Mouse (Mus musculus) left cerebral cortex, postnatal 14 days (tissue): Measurements from ENCODE around the gene Vmn1r200. TPM values are rescaled to one million over a fixed set of nuclear protein-coding genes. Genes with fewer than 3 reads are reported as not detected.
"Not testable (repeated sequence)": the region's sequence is repeated elsewhere in the genome, so short reads cannot be mapped to it uniquely, and the experiment has no call there.

Experiments
- DNase-seq, 2 experiments: peaks; one replicate each; pipeline ENCODE4 v3.0.0; 2021 to 2022; ENCODE audit warnings: low spot score in 2 of 2, mixed read lengths in 1 of 2
- intact Hi-C: fragments of 180-260 bp; cut with DNase I; formaldehyde crosslinking; loops from one replicate; pipeline ENCODE4 v1.15.1; 2025
- long read RNA-seq, 2 experiments: library from polyadenylated mRNA; stranded (forward); transcript quantifications; one replicate each; pipeline ENCODE4 v2.0.0; 2021
- total RNA-seq, 2 experiments: library from RNA; stranded (reverse); gene quantifications; 2 replicates each; pipeline ENCODE4 v1.2.3; 2021

Vmn1r200 gene
- not detected for total RNA-seq
- long read RNA-seq, experiment 1, result 0 reads
- long read RNA-seq, experiment 2, result 0 reads

DNA sequence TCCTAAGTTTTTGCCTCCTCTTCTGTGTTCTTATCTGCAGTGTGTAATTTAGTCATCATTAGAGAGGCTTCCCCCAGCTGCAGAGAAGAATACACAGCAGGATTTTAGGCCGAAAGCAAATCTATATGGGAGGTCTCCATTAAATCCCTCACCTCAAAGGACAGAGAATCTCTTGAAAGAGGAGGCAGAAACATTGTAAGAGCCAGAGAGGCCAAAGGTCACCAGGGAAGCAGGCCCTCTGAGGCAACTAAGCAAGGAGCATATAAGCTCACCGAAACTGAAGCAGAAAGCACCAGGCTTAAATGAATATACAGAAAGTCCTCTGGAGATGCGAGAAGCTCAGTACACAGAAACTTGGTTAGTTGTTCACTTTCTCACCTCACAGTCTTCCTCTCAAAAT is at the start of gene Vmn1r200:
Gene Vmn1r200, plus strand, starts transcription at position 301 of the 400 bp plus-strand sequence.
- no peak for DNase-seq
- intact Hi-C loops, result no loop called here

DNA sequence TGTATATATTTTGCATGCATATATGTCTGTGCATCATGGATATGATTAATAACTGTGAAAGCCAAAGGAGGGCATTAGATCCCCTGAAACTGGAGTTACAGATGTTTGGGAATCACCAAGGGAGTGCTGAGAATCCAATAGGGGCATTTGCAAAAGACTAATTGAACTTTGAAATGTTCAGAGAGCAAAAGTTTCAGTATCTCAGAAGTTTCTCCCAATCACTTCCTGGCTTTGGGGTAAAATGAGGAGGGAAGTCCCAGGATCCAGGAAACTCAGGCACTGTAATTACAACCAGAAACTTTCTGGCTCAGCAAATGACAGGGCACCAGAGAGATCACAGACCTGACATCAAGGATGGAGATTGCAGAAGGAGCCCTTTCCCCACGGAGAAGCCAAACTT is 40.1 kb upstream of the Vmn1r200 start, which contains the start of gene Vmn1r198:
Gene Vmn1r198, plus strand, starts transcription at position 301 of the 400 bp plus-strand sequence.
- intact Hi-C loops, result no loop called here
- DNase-seq, result no peak

DNA sequence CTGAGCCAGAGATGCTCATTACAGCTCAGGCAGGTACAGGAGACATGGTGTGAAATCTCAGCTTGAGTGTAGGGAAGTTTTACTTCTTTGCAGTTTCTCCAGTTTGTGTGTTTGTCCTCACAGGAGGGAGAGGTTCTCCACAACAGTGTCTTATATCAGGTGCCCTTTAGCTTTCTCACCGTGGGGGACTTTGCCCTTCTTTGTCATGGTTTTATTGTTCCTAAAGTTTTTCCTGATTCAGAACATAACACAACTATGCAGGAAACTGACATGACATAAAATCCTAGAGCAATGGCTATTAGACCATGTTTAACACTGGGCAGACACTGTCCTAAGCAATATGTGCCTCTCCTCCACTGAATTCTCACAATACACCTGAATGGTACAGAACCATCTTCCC is 39.4 kb upstream of the Vmn1r200 start:
- intact Hi-C loops, result no loop called here
- DNase-seq, result no peak

DNA sequence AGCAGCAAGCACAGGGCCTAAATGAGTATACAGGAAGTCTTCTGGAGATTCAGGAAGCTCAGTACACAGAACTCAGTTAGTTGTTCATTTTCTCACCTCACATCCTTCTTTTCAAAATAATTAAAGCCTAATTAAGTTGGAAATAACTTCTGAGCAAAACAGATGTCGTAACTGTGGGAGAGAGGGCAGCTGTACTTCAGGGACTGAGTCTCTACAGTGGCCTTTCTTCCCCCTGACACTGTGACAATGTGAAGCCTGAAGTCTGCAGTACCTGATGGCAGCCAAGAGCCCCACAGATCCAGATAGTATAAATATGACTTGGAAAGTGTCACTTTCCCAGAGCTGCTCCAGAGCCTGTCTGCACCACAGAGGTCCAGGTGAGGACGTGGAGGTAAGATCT is 10.7 kb upstream of the Vmn1r200 start, which contains the start of gene Vmn1r199:
Gene Vmn1r199, plus strand, starts transcription at position 301 of the 400 bp plus-strand sequence.
- no peak for DNase-seq
- intact Hi-C loops, result no loop called here

DNA sequence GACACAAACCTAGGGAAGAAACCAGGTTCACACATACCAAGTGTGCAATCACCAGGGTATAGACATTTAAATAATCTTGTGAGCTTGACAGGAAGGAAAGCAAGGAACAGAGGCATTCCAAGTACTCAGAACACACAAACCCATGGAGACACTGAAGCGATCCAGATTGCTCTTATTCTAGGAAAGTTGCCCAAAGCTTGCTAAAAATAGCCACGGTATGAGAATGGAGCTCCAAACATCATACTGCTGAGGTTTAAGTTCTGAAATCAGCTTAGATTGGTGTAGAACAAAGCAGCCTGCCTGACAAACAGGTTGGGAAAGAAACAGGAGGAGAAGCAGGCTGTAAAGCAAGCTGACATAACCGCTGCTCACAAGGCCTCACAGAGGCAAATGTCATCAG is 9.0 kb upstream of the Vmn1r200 start:
- intact Hi-C loops, result not testable (repeated sequence)
- peak; percentile 24 to 89 for DNase-seq

DNA sequence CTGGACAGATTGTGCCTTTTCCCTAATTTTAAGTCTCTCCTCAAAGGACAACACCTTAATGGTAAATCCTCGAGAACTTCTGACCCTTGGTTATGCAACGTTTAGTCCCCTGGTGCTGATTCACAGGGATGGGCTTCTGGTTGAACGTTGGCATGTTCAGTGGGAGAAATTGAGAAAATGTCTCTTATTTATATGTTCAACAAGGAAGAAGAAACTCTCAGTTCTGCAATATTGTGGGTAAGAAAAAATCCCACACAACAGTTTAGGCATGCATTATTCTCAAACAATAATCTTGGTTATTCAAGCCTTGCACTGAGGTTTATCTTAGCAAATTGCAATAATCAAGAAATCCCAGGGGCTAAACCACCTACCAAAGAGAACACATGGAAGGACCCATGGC is 6.8 kb upstream of the Vmn1r200 start:
- DNase-seq, result no peak
- intact Hi-C loops, result no loop called here

DNA sequence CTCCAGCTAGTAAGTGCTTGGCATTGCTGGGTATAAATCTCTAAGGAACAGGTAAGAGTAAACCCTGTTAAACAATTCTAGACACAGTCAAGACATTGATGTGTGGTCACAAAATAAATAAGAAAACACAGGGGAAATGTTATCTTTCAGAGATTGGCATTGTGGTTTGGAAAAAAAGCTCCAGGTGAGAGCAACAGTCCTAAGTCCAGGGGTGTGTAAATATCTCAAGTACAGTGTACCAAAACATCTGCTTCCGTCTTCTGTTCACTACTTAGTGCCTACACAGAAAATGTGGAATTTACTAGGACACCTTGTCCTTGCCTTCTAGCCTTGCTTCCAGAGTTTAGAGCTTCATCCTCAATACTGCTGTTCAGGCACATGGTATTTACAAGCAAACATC is 3.1 kb upstream of the Vmn1r200 start:
- no peak for DNase-seq
- intact Hi-C loops, result no loop called here

DNA sequence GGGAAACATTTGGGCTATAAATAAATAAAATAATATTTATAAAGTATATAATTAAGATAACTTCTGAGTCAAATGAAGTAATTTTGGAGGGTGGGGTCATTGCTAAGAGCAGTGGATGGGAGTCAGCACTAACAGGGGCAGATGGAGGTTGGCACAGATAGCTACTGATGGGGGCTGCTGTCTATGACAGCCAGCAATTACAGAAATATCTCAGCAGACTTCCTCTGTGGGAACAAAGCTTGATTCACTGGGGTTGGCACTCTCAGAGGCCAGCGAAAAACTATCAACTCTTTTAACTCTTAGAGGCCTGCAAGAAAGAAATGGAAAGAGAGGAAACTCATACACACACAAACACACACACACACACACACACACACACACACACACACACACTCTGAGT is 12.8 kb downstream of the Vmn1r200 start:
- peak in 1 of 2 experiments; percentile 22 for DNase-seq
- intact Hi-C loops, result no loop called here

Other genes with a start within 250 kb of the Vmn1r200 start
- gene Vmn1r191, start 206.4 kb upstream of the Vmn1r200 start, total RNA-seq, result not detected
- gene Vmn1r192, start 199.2 kb upstream of the Vmn1r200 start, total RNA-seq, result not detected
- gene Vmn1r193, start 167.2 kb upstream of the Vmn1r200 start, total RNA-seq, result not detected
- gene Vmn1r194, start 146.2 kb upstream of the Vmn1r200 start, total RNA-seq, result not detected
- not detected for gene Vmn1r195, start 119.9 kb upstream of the Vmn1r200 start, total RNA-seq
- not detected for gene Vmn1r196, start 100.5 kb upstream of the Vmn1r200 start, total RNA-seq
- not detected for gene Vmn1r197, start 65.8 kb upstream of the Vmn1r200 start, total RNA-seq
- gene Vmn1r198, start 40.0 kb upstream of the Vmn1r200 start, total RNA-seq, result not detected
- gene Vmn1r199, start 10.6 kb upstream of the Vmn1r200 start, total RNA-seq, result not detected
- not detected for gene Vmn1r201, start 81.5 kb downstream of the Vmn1r200 start, total RNA-seq
- gene Vmn1r202, start 115.0 kb downstream of the Vmn1r200 start, total RNA-seq, result under 1 TPM in 1 of 2 experiments, not detected in 1; 0.06 TPM
- gene Vmn1r203, start 127.7 kb downstream of the Vmn1r200 start, total RNA-seq, result not detected
- not detected for gene Vmn1r204, start 162.8 kb downstream of the Vmn1r200 start, total RNA-seq
- not detected for gene Vmn1r205, start 202.6 kb downstream of the Vmn1r200 start, total RNA-seq
- not detected for gene Vmn1r206, start 233.9 kb downstream of the Vmn1r200 start, total RNA-seq